Mouse (Mus musculus): Measurements from ENCODE around the gene Ifitm6.

GRCm38 (mm10) chr7:141009665-141010064, 8.1 kb downstream of the Ifitm6 start:
- TF ChIP-seq CTCF (conservative IDR thresholded peaks at IDR 0.05; ENCODE audit: low read length) (no peak), POU5F1 (IDR thresholded peaks at IDR 0.05; ENCODE audit: borderline replicate concordance, low read length) (no peak), NANOG (IDR thresholded peaks at IDR 0.05; ENCODE audit: borderline replicate concordance, low read length) (no peak)

Measured in E14TG2a.4 (cell line).